Mouse (Mus musculus) hindbrain, embryonic 16.5 days (tissue): ENCODE measurements around the gene Sstr4. TPM values are rescaled to one million over a fixed set of nuclear protein-coding genes. Genes with fewer than 3 reads are reported as not detected.

Experiments
- ATAC-seq: fragments of 200-750 bp; cut with Nextera tagmentation; 2 replicates; pipeline ENCODE4 v1.8.0; 2017; ENCODE audit warnings: moderate TSS enrichment, moderate library complexity
- H3K27ac ChIP-seq: fragments of 300-500 bp; sonication (generic); 2 replicates; pipeline ENCODE4 v1.5.1; 2014; ENCODE audit warnings: low read depth, mild to moderate bottlenecking, control low read depth, low read length, moderate library complexity
- H3K27me3 ChIP-seq: fragments of 300-500 bp; sonication (generic); replicated peaks from 2 replicates; pipeline ENCODE4 v1.6.1; 2014; ENCODE audit warnings: low read length; ENCODE audit not compliant: control insufficient read depth, insufficient read depth
- H3K36me3 ChIP-seq: fragments of 300-500 bp; sonication (generic); 2 replicates; pipeline ENCODE4 v1.6.1; 2014; ENCODE audit warnings: mild to moderate bottlenecking, low read length, moderate library complexity, mixed read lengths; ENCODE audit not compliant: control insufficient read depth, insufficient read depth
- H3K4me1 ChIP-seq: fragments of 300-500 bp; sonication (generic); 2 replicates; pipeline ENCODE4 v1.6.1; 2014; ENCODE audit warnings: low read depth, low read length; ENCODE audit not compliant: control insufficient read depth, insufficient read depth
- H3K4me2 ChIP-seq: fragments of 300-500 bp; sonication (generic); 2 replicates; pipeline ENCODE4 v1.6.1; 2014; ENCODE audit warnings: mild to moderate bottlenecking, low read length, control low read depth, moderate library complexity
- H3K4me3 ChIP-seq: fragments of 300-500 bp; sonication (generic); 2 replicates; pipeline ENCODE4 v1.5.1; 2014; ENCODE audit warnings: mild to moderate bottlenecking, low read length, control low read depth, moderate library complexity
- H3K9ac ChIP-seq: fragments of 300-500 bp; sonication (generic); 2 replicates; pipeline ENCODE4 v1.6.1; 2014; ENCODE audit warnings: low read depth, mild to moderate bottlenecking, control low read depth, low read length, moderate library complexity
- H3K9me3 ChIP-seq: fragments of 300-500 bp; sonication (generic); 2 replicates; pipeline ENCODE4 v1.6.1; 2014; ENCODE audit warnings: mild to moderate bottlenecking, low read length, moderate library complexity; ENCODE audit not compliant: control insufficient read depth
- WGBS: fragments of 180-500 bp; shearing (Covaris S2); extraction: QIAGEN DNeasy Blood & Tissue Kit; methylation state at CpG from one replicate; pipeline ENCODE4 v1.1.7; 2014; 5-methylcytosine and 5-hydroxymethylcytosine counted together
- polyA plus RNA-seq: library from polyadenylated mRNA; unstranded; fragments of >200 nt; fragmentation: Nextera tagmentation; extraction: Ambion mirVana; gene quantifications from 2 replicates; pipeline ENCODE4 v1.2.1, GENCODE M21; 2015

Sstr4 gene
- polyA plus RNA-seq, 1 experiment from 2014 or later = 4.2 TPM

DNA sequence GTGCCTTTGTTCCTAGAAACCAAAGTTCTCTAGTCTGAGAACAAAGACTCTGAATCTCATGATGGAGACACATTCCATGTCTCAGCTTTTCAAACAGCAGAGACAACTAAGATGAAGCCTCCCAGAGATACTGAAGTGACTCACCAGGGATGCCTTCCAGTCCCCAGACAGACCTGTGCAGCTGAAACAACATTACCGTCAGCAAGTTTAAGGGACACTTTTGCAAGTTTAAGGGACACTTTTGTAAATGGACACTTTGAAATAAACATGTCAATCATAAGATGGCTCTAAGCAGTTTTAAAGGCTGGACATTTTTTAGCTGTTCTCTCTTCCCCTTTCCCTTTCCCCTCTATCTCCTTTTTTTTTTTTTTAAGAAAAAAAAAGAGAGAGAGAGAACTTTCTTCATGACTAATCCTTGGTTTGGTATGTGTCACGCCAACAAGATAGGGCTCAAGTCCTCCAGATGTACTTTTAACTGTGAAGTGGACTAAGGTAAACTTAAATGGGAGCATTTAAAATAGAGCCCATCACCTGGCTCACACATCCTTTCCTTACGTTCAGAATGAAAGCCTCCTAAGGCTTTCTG, 44.6 kb downstream of the Sstr4 start:
- ATAC-seq = no peak
- H3K27me3 ChIP-seq = no peaks in the 10 kb centered on the region
- no peak overlapping the region for H3K4me2 ChIP-seq
- H3K36me3 ChIP-seq = no peaks in the 10 kb centered on the region
- H3K4me3 ChIP-seq = no peak overlapping the region
- H3K4me1 ChIP-seq = no peaks in the 10 kb centered on the region; the same call in 1 of the 2 replicates
- no peaks in the 10 kb centered on the region for H3K9me3 ChIP-seq
- 75% methylated on average over 3 of the region's 3 CpGs for WGBS
- H3K27ac ChIP-seq = no peak overlapping the region
- H3K9ac ChIP-seq = no peak overlapping the region

DNA sequence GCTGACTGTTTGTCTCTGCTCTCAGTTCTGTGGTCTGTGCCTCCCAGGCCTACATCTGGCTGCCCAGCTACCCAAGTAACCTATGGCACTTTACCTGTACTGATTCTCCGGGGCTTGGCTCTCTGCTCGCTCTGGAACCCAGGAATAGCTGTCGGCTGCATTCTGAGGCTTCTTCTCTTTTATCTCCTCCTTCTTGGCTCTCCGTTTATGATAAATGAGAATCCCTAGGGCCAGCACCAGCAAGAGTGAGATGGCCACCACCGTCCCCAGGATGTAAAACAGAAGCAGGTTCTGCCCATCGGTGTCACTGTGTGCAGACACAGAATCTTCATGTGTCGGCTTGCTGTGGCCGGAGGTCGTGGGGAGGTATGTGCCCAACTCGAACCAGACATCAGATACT, 46.3 kb downstream of the Sstr4 start:
- Histone ChIP-seq H3K9ac (no peak overlapping the region), H3K27ac (no peak overlapping the region), H3K9me3 (no peaks in the 10 kb centered on the region), H3K36me3 (no peaks in the 10 kb centered on the region), H3K27me3 (no peaks in the 10 kb centered on the region), H3K4me2 (no peak overlapping the region), H3K4me1 (no peaks in the 10 kb centered on the region; the same call in 1 of the 2 replicates), H3K4me3 (peak overlapping the region; percentile 9; the same call in 1 of the 2 replicates)
- ATAC-seq = no peak
- WGBS = 80% methylated on average over 10 of the region's 10 CpGs

DNA sequence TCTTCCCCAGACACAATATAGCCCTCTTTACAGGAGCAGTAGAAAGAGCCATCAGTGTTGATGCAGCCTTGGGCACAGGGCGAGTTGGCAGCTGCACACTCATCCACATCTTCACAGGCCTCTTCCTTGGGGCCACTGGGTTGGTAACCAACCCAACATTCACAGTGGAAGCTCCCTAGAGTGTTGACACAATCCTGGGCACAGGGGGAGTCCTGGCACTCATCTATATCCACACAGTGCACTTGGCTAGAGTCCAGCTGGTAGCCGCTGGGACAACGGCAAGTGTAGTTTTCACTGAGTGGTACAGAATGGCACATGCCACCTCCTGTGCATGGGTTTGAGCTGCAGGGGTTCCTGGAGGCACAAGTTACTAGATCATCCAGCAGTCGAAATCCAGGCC, 47.0 kb downstream of the Sstr4 start:
- 0 out of 2 replicates have a peak overlapping the region, but pooled peaks have one; percentile 17 for H3K27ac ChIP-seq
- 71% methylated on average over 4 of the region's 4 CpGs for WGBS
- H3K4me1 ChIP-seq = no peaks in the 10 kb centered on the region; the same call in 1 of the 2 replicates
- H3K4me3 ChIP-seq = peak overlapping the region; percentile 11
- H3K9ac ChIP-seq = no peak overlapping the region
- H3K36me3 ChIP-seq = no peaks in the 10 kb centered on the region
- no peaks in the 10 kb centered on the region for H3K27me3 ChIP-seq
- no peak overlapping the region for H3K4me2 ChIP-seq
- no peaks in the 10 kb centered on the region for H3K9me3 ChIP-seq
- peak; percentile 65; the same call in 1 of the 2 replicates for ATAC-seq

DNA sequence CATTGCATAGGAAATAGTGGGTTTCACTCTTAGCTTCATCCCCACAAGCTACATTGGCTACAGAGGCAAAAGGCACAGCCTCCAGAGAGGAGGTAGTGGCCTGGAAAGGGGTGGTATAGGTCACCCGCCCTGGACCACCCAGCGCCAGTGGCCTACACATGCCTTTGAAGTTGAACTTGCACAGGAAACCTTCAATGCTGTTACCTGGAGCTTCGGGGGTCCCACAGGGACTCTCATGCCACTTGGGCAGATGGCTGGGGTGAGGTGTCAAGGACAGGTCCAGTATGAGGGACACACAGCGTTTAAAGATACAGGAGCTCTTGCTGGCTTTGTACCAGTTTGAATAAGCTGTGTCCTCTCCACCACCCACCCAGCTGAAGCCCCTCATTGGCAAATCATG, 47.6 kb downstream of the Sstr4 start:
- no peak overlapping the region for H3K4me2 ChIP-seq
- H3K27ac ChIP-seq = no peak overlapping the region; the same call in 1 of the 2 replicates
- no peaks in the 10 kb centered on the region for H3K36me3 ChIP-seq
- no peak for ATAC-seq
- 92% methylated on average over 4 of the region's 4 CpGs for WGBS
- peak overlapping the region; percentile 11 for H3K4me3 ChIP-seq
- no peaks in the 10 kb centered on the region for H3K27me3 ChIP-seq
- peak overlapping the region; percentile 17; the same call in 1 of the 2 replicates for H3K9ac ChIP-seq
- H3K9me3 ChIP-seq = no peaks in the 10 kb centered on the region
- H3K4me1 ChIP-seq = no peaks in the 10 kb centered on the region; the same call in 1 of the 2 replicates

DNA sequence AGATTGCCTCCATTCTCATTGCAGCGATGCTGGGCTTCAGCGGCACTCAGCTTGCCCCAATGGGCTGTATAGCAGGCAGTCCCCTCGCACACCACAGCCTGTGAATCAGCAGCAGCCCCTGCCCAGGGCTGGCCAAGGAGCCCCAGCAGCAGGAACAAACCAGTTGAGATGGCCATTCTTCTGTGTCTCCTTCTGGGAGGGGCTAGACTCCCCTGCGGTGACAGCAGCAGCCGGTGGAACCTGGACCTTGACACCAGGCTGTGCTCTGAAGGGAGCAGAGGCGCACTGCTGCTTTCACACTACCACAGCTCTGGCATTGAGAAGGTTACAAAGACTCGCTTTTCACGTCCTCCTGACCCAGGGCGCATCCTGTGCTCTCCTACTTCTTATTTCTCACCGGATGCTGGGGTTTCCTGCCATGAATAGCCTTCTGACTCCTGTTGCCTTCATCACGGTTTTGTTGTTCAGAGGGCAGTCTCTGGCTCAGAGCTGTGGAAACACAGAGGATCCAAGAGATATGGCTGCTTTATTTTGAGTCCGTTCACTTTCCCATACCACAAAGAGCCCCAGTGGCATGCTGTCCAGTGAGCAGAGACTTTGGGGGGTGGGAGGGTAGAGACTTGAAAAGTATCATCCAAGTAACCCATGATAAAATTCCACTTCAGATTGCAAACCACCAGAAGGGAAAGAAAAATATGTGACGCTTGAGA, 48.3 kb downstream of the Sstr4 start, which contains the start of gene Cd93:
Gene Cd93 (minus strand): TSS at position 315 of the 710 bp plus-strand sequence.
- Histone ChIP-seq H3K9ac (peak within 1 kb of the TSS; percentile 17; the same call in 1 of the 2 replicates), H3K36me3 (no peaks in the 10 kb centered on the region), H3K4me3 (peak within 1 kb of the TSS; percentile 11), H3K27ac (peak within 1 kb of the TSS; percentile 59), H3K9me3 (no peaks in the 10 kb centered on the region), H3K4me2 (no peak within 1 kb of the TSS), H3K27me3 (no peaks in the 10 kb centered on the region), H3K4me1 (no peaks in the 10 kb centered on the region; the same call in 1 of the 2 replicates)
- 51% methylated on average over 13 of the region's 13 CpGs for WGBS
- no peak for ATAC-seq

DNA sequence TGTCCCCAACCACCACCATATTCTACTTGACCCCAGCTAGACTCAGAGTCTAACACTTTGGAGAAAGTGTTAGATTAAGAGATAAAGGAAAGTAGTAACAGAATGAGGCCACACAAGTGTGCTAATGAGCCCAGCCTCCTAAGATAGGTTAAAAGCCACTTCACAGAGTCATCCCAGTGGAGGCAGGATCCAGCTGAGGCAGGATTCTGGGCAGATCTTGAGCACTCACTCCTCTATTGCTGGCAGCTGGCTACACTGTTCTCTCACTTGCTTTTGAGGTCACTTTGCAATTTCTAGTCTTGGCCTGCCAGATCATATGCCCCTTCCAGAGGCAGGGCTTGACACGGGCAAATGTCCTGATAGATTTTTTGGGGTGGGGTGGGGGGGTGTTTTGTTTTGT, 49.3 kb downstream of the Sstr4 start:
- no peaks in the 10 kb centered on the region for H3K27me3 ChIP-seq
- H3K36me3 ChIP-seq = no peaks in the 10 kb centered on the region
- no peak overlapping the region for H3K4me2 ChIP-seq
- H3K9ac ChIP-seq = no peak overlapping the region
- no peaks in the 10 kb centered on the region; the same call in 1 of the 2 replicates for H3K4me1 ChIP-seq
- no peak overlapping the region for H3K4me3 ChIP-seq
- ATAC-seq = no peak
- WGBS = 81% methylated on average over 1 of the region's 1 CpGs
- H3K27ac ChIP-seq = no peak overlapping the region
- H3K9me3 ChIP-seq = no peaks in the 10 kb centered on the region

DNA sequence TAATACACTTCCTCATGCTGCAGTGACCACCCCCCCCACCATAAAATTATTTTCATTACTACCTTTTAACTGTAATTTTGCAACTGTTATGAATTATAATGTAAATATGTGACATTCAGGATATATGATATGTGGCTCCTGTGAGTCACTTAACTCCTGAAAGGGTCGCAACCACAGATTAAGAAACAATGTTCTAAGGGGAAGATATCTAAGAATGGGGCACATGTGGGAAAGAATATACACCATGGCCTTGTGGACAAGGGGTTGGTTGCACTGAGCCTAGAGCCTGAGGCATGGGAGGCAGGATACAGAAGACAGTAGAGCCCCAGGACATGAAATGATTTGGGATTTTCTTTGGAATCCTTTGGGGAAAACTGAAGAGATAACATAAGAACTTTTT, 50.5 kb downstream of the Sstr4 start:
- H3K9me3 ChIP-seq = no peaks in the 10 kb centered on the region
- no peak overlapping the region for H3K27ac ChIP-seq
- no peaks in the 10 kb centered on the region for H3K36me3 ChIP-seq
- no peak overlapping the region for H3K4me2 ChIP-seq
- 97% methylated on average over 1 of the region's 1 CpGs for whole genome bisulfite sequencing
- no peaks in the 10 kb centered on the region for H3K27me3 ChIP-seq
- H3K4me3 ChIP-seq = no peak overlapping the region
- ATAC-seq = no peak
- no peak overlapping the region for H3K9ac ChIP-seq
- no peaks in the 10 kb centered on the region; the same call in 1 of the 2 replicates for H3K4me1 ChIP-seq

Other genes starting within 250 kb of the Sstr4 start
- 11.6 and 15.8 TPM in 2 replicates for gene Thbd, start 12.8 kb downstream of the Sstr4 start, polyA plus RNA-seq
- gene Cd93, start 48.2 kb downstream of the Sstr4 start, polyA plus RNA-seq = 7.0 and 8.9 TPM in 2 replicates